Mouse (Mus musculus): Measurements from ENCODE around the gene Gpr55. TPM values are rescaled to one million over a fixed set of nuclear protein-coding genes. Genes with fewer than 3 reads are reported as not detected.

Gene Gpr55
- polyA plus RNA-seq, 1 experiment from 2014 or later: not detected

- ATAC-seq (ENCODE audit: insufficient number of reproducible peaks, insufficient read depth, low FRiP score, low TSS enrichment, low read depth): no peak
- Histone ChIP-seq H3K27me3 (no peaks in the 10 kb centered on the region), H3K4me1 (replicated peaks) (peaks cover 6% of the 10 kb centered on the region; the same call in 1 of the 2 replicates), H3K4me3 (replicated peaks) (no peak overlapping the region), H3K9ac (replicated peaks) (no peak overlapping the region), H3K4me2 (no peak overlapping the region), H3K9me3 (no peaks in the 10 kb centered on the region), H3K27ac (no peak overlapping the region), H3K36me3 (peaks cover 19% of the 10 kb centered on the region)
- 90% methylated on average over 7 of the region's 7 CpGs for WGBS
These were observed 47.6 kb downstream of the Gpr55 start for GRCm38 (mm10) chr1:85913078-85913755.

GRCm38 (mm10) chr1:85908754-85909590, 51.8 kb downstream of the Gpr55 start:
- Histone ChIP-seq H3K4me3 (replicated peaks) (no peak overlapping the region), H3K4me1 (replicated peaks) (no peaks in the 10 kb centered on the region), H3K36me3 (peaks cover 62% of the 10 kb centered on the region), H3K27me3 (no peaks in the 10 kb centered on the region), H3K27ac (no peak overlapping the region), H3K9me3 (no peaks in the 10 kb centered on the region), H3K9ac (replicated peaks) (no peak overlapping the region), H3K4me2 (no peak overlapping the region)
- 76% methylated on average over 13 of the region's 13 CpGs for WGBS
- ATAC-seq (ENCODE audit: insufficient number of reproducible peaks, insufficient read depth, low FRiP score, low TSS enrichment, low read depth): 0 out of 2 replicates have a peak, but pooled peaks have one; percentile 27

- no peak overlapping the region for H3K4me2 ChIP-seq
- H3K9me3 ChIP-seq: no peaks in the 10 kb centered on the region
- H3K27me3 ChIP-seq: no peaks in the 10 kb centered on the region
- 71% methylated on average over 12 of the region's 12 CpGs for WGBS
- H3K36me3 ChIP-seq: peaks cover 79% of the 10 kb centered on the region
- no peak overlapping the region for H3K27ac ChIP-seq
- H3K4me1 ChIP-seq (replicated peaks): peaks cover 5% of the 10 kb centered on the region
- no peak for ATAC-seq (ENCODE audit: insufficient number of reproducible peaks, insufficient read depth, low FRiP score, low TSS enrichment, low read depth)
- no peak overlapping the region for H3K9ac ChIP-seq (replicated peaks)
- H3K4me3 ChIP-seq (replicated peaks): no peak overlapping the region
These were observed 53.9 kb downstream of the Gpr55 start for GRCm38 (mm10) chr1:85906892-85907291.

DNA sequence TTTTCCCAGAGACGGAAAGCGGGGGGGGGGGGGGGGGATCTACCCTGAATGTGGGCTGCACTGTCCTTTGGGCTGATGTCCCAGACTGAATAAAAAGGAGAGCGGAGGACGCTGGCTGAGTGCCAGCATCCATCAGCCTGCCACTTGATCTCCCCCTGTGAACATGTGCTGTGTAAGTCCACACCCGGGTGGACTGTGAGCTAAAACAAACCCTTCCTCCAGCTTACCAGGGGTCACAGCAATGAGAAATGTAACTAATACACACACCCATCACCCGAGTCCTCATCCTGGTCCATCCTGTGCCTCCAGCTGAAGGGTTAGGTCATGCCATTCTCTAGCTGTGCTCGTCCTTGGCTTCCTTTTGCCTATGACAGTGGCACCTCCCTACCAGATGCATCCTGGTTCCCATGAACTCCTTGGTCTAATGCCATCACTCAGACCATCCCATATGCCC, 58.7 kb downstream of the Gpr55 start:
- H3K9ac ChIP-seq (replicated peaks): no peak overlapping the region
- WGBS: 61% methylated on average over 7 of the region's 7 CpGs

DNA sequence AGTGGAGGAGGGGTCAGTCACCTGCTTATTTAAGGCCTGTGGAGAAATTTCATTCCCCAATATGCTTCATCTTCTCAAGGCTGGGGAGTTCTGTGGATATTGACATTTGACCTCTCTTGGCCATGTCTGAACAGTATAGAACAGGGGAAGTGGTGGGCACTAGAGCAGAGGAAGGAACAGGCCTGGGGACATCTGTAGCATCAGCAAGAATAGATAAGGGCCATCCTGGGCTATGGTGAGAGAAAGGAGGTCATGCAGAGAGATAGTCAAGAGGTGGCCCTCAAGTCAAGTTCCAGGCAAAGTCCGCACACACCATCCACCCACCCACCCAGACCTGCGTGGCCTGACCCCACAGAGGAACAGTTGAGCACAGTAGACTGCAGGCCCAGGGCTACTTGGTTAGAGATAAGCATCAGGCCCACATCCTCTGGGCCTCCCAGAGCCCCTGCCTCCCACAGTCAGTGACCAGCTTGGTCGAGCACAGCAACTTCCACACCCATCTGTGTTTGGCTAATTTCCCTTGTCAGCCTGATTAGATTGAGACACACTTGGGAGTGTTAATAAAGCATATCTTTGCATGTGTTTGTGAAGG, 59.2 kb downstream of the Gpr55 start:
- 69% methylated on average over 3 of the region's 3 CpGs for WGBS
- H3K36me3 ChIP-seq: peaks cover 43% of the 10 kb centered on the region
- no peak for ATAC-seq (ENCODE audit: insufficient number of reproducible peaks, insufficient read depth, low FRiP score, low TSS enrichment, low read depth)
- H3K4me2 ChIP-seq: no peak overlapping the region
- no peaks in the 10 kb centered on the region for H3K9me3 ChIP-seq
- H3K4me1 ChIP-seq (replicated peaks): peaks cover 54% of the 10 kb centered on the region
- no peak overlapping the region; the same call in 1 of the 2 replicates for H3K27ac ChIP-seq
- no peak overlapping the region for H3K9ac ChIP-seq (replicated peaks)
- no peak overlapping the region for H3K4me3 ChIP-seq (replicated peaks)
- H3K27me3 ChIP-seq: no peaks in the 10 kb centered on the region

More for the DNA sequence above, 58.7 kb downstream of the Gpr55 start:
- no peak overlapping the region for H3K4me2 ChIP-seq
- H3K4me3 ChIP-seq (replicated peaks): no peak overlapping the region
- H3K9me3 ChIP-seq: no peaks in the 10 kb centered on the region
- H3K36me3 ChIP-seq: peaks cover 49% of the 10 kb centered on the region
- H3K4me1 ChIP-seq (replicated peaks): peaks cover 49% of the 10 kb centered on the region
- H3K27me3 ChIP-seq: no peaks in the 10 kb centered on the region
- no peak overlapping the region for H3K27ac ChIP-seq
- ATAC-seq (ENCODE audit: insufficient number of reproducible peaks, insufficient read depth, low FRiP score, low TSS enrichment, low read depth): no peak

DNA sequence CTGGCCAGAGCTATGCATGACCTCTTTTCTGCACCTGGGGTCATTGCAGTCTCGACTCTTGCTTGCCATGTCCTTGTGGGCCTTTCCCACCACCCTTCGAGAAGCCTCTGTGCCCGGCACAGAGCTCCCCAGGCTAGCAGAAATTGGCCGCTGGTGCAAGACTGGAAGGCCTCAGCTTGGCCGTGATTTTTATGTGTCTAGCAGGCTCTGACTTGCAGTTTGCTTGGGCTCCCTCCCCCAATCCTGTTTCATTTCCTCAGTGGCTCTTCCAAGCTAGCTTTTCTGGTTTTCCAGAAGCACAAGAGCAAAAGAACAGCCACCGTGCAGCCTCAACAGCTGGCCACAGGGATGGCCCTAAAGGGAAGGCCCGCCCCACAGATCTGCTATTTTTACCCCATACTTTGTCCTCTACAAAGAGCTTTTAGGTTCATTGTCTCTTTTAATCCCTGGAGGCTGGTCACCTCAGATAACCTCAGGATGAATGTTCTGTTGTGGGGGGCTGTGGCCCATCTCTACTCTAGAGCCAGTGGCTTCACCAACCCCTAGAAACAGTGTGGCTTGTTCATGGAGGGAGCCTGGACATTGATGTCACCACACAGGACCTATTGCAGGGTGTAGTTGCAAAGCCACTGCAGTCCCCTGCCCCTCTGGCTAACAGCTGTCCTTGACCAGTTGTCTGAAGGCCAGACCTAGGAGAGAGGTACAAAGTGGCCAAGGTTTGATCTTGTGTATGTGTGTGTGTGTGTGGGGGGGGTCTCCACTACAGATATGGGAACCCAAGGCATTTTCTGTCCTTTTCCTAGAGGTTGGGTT, 60.1 kb downstream of the Gpr55 start:
- peaks cover 34% of the 10 kb centered on the region for H3K36me3 ChIP-seq
- no peak overlapping the region for H3K4me3 ChIP-seq (replicated peaks)
- no peak for ATAC-seq (ENCODE audit: insufficient number of reproducible peaks, insufficient read depth, low FRiP score, low TSS enrichment, low read depth)
- H3K9me3 ChIP-seq: no peaks in the 10 kb centered on the region
- WGBS: 63% methylated on average over 7 of the region's 7 CpGs
- no peak overlapping the region for H3K9ac ChIP-seq (replicated peaks)
- H3K4me2 ChIP-seq: no peak overlapping the region
- no peaks in the 10 kb centered on the region for H3K27me3 ChIP-seq
- H3K4me1 ChIP-seq (replicated peaks): peaks cover 63% of the 10 kb centered on the region
- H3K27ac ChIP-seq: peak overlapping the region; percentile 42

- no peak overlapping the region for H3K4me2 ChIP-seq
- peaks cover 66% of the 10 kb centered on the region for H3K4me1 ChIP-seq (replicated peaks)
- no peak overlapping the region for H3K4me3 ChIP-seq (replicated peaks)
- no peak overlapping the region for H3K9ac ChIP-seq (replicated peaks)
- 0 out of 2 replicates have a peak overlapping the region, but pooled peaks have one; percentile 29 for H3K27ac ChIP-seq
- no peaks in the 10 kb centered on the region for H3K27me3 ChIP-seq
- H3K9me3 ChIP-seq: no peaks in the 10 kb centered on the region
- peaks cover 21% of the 10 kb centered on the region for H3K36me3 ChIP-seq
- no peak for ATAC-seq (ENCODE audit: insufficient number of reproducible peaks, insufficient read depth, low FRiP score, low TSS enrichment, low read depth)
These were observed 61.4 kb downstream of the Gpr55 start for GRCm38 (mm10) chr1:85899388-85899761.

- Histone ChIP-seq H3K4me3 (replicated peaks) (no peak overlapping the region), H3K4me1 (replicated peaks) (peaks cover 68% of the 10 kb centered on the region)
- ATAC-seq (ENCODE audit: insufficient number of reproducible peaks, insufficient read depth, low FRiP score, low TSS enrichment, low read depth): no peak
These were observed 61.9 kb downstream of the Gpr55 start for GRCm38 (mm10) chr1:85898761-85899387.

GRCm38 (mm10) chr1:85897901-85898760, 62.7 kb downstream of the Gpr55 start:
- ATAC-seq (ENCODE audit: insufficient number of reproducible peaks, insufficient read depth, low FRiP score, low TSS enrichment, low read depth): no peak
- H3K9me3 ChIP-seq: no peaks in the 10 kb centered on the region
- no peaks in the 10 kb centered on the region for H3K27me3 ChIP-seq
- peak overlapping the region; percentile 18; the same call in 1 of the 2 replicates for H3K27ac ChIP-seq
- H3K4me1 ChIP-seq (replicated peaks): peaks cover 72% of the 10 kb centered on the region
- 23% methylated on average over 8 of the region's 8 CpGs for WGBS
- H3K36me3 ChIP-seq: peaks cover 8% of the 10 kb centered on the region
- peak overlapping the region; percentile 12; the same call in 1 of the 2 replicates for H3K4me3 ChIP-seq (replicated peaks)
- H3K4me2 ChIP-seq: peak overlapping the region; percentile 74
- H3K9ac ChIP-seq (replicated peaks): 0 out of 2 replicates have a peak overlapping the region, but pooled peaks have one; percentile 23

More at GRCm38 (mm10) chr1:85898761-85899387, 61.9 kb downstream of the Gpr55 start:
- Histone ChIP-seq H3K9me3 (no peaks in the 10 kb centered on the region), H3K27ac (peak overlapping the region; percentile 29; the same call in 1 of the 2 replicates), H3K27me3 (no peaks in the 10 kb centered on the region), H3K9ac (replicated peaks) (no peak overlapping the region), H3K36me3 (peaks cover 16% of the 10 kb centered on the region), H3K4me2 (peak overlapping the region; percentile 74; the same call in 1 of the 2 replicates)
- 50% methylated on average over 12 of the region's 12 CpGs for WGBS

All from limb, embryonic 12.5 days (tissue).